Mouse (Mus musculus) left cerebral cortex, adult 2 months (tissue): ENCODE data around the gene Syt15. TPM values are rescaled to one million over a fixed set of nuclear protein-coding genes. Genes with fewer than 3 reads are reported as not detected.
A peak's percentile ranks its signal among the peaks of the same experiment; 100 is the strongest.

Source experiments
- DNase-seq, 2 experiments: peaks; one replicate each; pipeline ENCODE4 v3.0.0; 2021 to 2022; ENCODE audit warnings: low spot score in 2 of 2, mixed read lengths in 1 of 2; ENCODE audit errors: extremely low spot score in 1 of 2
- H3K27ac ChIP-seq: fragments of 200-600 bp; 2 replicates; pipeline ENCODE4 v1.8.1; 2022
- H3K4me3 ChIP-seq: fragments of 200-600 bp; 2 replicates; pipeline ENCODE4 v1.8.1; 2022
- CTCF ChIP-seq: fragments of 200-600 bp; IDR thresholded peaks from 2 replicates; pipeline ENCODE4 v1.8.1; 2022; ENCODE audit warnings: antibody characterized with exemption, mild to moderate bottlenecking, moderate library complexity
- intact Hi-C: fragments of 180-260 bp; cut with DNase I; formaldehyde crosslinking; loops from one replicate; pipeline ENCODE4 v1.15.1; 2025
- long read RNA-seq, 2 experiments: library from polyadenylated mRNA; stranded (forward); transcript quantifications; one replicate each; pipeline ENCODE4 v2.0.0; 2021; ENCODE audit warnings: borderline mapping rate in 2 of 2
- total RNA-seq, 2 experiments: library from RNA; stranded (reverse); gene quantifications; 2 replicates each; pipeline ENCODE4 v1.2.3; 2021

Syt15 gene
- under 1 TPM; 0.28 to 0.29 TPM for total RNA-seq
- long read RNA-seq, experiment 1, result 0 reads
- long read RNA-seq, experiment 2, result 0 reads

DNA sequence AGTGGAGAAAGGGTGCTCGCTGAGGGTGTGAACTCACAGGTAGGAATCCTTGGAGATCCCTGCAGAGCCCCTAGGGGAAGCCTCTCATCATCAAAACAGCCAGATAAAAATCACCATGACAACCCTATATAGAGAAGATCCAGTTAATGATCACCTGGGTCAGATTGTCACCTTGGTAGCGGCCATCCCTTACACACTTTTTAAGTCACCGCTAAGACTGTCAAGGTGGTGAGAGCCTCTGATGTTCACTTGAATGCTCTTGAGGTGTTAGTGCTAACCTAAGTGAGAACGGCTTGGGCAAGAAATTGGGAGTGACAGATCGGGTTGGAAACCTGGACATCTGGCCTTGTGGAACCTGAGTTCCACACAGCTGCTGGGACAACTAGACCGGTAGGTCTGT lies at the start of gene Syt15:
Syt15 (plus strand) TSS at position 301 of the 400 bp plus-strand sequence.
- DNase-seq, result no peak
- intact Hi-C loops, result no loop called here
- no peak within 1 kb of the TSS for H3K27ac ChIP-seq
- no peak within 1 kb of the TSS for H3K4me3 ChIP-seq
- no peak for TF ChIP-seq CTCF

DNA sequence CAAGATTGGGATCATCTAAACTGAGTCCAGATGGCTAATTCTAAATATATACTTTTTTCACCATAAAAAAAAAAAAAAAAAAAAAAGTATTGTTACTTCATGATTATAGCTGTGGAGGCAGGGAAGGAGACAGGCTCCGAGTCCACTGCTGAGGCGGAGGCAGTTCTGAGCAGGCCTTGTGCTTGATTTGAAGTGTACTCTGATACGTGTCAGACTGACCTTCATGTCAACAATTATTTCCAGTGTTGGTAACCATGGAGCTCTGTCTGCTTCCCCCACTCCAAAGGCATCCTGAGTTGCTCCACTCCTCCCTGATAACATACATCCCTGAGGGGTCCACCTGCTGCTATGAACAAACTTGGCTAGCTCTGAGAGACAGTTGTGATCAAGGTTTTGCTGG lies 48.3 kb upstream of the Syt15 start:
- no peak for DNase-seq
- Histone ChIP-seq H3K27ac (no peak overlapping the region), H3K4me3 (no peak overlapping the region)
- no peak for TF ChIP-seq CTCF
- intact Hi-C loops, result no loop called here

DNA sequence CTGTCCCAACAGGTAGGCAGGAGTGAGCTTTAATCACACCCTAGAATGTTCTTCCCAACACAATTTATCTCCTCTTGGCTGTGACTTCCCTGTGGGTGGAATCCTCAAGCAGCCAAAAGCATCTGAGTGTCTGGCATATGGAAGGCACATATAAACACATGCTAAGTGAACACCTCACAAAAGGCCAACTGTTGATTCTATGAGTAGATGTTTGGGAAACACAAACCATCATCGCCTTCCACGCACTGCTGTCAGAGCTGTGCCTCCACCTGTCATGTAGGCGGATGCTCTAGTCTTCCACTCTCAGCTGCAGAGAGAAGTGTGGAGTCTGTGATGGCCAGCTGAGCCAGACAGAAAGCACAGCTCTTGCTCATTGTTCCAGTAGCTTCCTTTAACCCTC lies 40.0 kb upstream of the Syt15 start:
- H3K27ac ChIP-seq, result no peak overlapping the region
- DNase-seq, result peak; percentile 48 to 51
- intact Hi-C loops, result no loop called here
- TF ChIP-seq CTCF, result no peak
- H3K4me3 ChIP-seq, result no peak overlapping the region

DNA sequence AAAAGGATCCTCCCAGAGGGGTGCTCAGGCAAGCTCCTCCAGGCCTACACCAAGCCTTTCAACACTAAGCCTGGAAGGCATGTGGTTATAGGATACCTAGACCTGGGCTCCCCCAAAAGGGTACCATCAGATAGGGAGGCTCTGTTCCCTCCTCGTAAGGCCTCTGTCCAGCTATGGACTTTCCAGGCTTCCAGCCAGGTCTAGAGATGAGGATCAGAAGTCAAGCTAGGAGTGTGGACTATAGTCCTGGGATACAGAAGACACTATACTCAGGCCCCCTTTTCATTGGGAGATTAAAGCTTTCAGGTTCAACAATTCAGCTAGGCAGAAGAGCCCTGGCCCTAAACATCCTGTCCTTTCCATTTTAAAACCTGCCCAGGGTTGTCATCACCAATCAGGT lies 36.3 kb upstream of the Syt15 start:
- Histone ChIP-seq H3K4me3 (no peak overlapping the region), H3K27ac (no peak overlapping the region)
- intact Hi-C loops, result no loop called here
- no peak for TF ChIP-seq CTCF
- no peak for DNase-seq

DNA sequence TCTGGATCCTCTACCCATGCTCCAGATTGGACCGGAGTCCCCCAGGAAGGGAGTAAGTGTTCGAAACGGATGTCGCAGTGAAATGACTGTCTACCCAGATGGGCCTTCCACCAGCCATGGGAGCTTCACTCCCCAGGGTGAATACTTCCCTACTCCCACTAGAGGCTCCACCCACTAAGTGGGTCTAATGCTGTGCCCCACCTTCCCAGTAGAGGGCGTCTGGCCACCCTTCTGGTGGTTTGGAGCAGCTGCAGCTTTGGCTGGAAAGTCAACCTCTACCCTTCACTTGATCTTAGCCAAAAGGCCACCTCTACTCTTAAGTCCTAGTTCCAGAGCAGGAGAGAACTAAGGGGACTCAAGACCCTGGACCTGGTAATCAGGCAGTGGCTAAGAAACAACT lies 30.8 kb upstream of the Syt15 start:
- peak; percentile 65 for TF ChIP-seq CTCF
- intact Hi-C loops, result no loop called here
- peak; percentile 21 to 43 for DNase-seq
- no peak overlapping the region for H3K27ac ChIP-seq
- H3K4me3 ChIP-seq, result no peak overlapping the region

DNA sequence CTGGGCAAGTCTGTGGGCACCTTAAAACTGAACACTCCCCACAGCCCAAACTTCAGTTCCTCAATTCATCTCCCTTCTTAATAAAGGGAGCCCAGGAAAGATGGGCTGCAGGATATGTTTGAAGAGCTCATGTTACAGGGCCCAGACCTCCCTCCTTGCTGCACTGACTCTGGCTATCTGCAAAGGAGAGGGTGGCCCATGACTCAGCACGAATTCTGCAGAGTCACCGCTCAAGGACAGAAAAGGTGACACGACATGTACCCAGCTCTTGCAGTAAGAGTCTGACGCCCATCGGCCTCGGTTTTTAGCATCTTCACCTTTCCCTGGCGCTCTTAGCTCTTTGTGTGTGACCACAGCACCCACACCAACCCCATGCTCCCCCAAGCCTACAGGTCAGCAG lies 29.0 kb upstream of the Syt15 start:
- no peak overlapping the region for H3K4me3 ChIP-seq
- TF ChIP-seq CTCF, result no peak
- intact Hi-C loops, result no loop called here
- no peak overlapping the region for H3K27ac ChIP-seq
- DNase-seq, result no peak

DNA sequence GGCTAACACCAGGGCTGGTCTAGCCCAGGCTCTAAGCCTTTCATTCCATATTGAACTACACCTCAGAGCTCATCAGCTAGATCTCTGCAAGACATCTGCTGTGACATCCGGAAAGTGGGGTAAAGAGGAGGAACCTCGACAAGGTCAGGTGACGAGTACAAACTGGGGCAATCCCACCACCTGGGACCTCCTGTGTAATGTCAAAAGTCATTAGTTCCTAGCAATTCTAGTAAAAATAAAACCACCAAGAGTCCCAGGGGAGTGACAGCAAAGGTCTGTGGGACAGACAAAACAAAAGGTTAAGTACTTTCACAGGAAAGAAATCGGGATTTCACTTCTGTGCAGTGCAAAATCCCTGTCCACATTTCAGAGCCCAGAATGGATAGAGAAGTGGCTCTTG lies 25.5 kb upstream of the Syt15 start:
- H3K4me3 ChIP-seq, result no peak overlapping the region
- H3K27ac ChIP-seq, result no peak overlapping the region
- intact Hi-C loops, result no loop called here
- no peak for TF ChIP-seq CTCF
- DNase-seq, result no peak

DNA sequence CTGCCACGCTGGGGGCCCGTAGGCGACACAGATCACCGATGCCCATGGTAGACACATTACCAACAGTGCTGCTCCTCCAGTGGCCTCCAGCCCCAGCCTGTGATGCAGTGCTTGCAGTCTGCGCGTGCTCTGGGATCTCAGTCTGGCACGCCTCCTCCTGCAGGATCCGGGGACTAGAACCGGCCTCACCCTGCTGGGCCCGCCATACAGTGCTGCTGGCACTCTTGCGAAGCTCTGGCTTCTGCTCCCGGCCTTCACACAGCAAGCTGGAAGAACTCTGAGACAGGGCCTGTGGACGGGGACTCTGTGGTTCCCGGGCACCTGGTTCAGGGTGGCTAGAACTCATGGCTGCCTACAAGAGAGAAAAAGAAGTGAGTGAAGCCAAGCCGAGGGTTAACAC lies 23.9 kb upstream of the Syt15 start:
- TF ChIP-seq CTCF, result no peak
- intact Hi-C loops, result no loop called here
- no peak overlapping the region for H3K27ac ChIP-seq

DNA sequence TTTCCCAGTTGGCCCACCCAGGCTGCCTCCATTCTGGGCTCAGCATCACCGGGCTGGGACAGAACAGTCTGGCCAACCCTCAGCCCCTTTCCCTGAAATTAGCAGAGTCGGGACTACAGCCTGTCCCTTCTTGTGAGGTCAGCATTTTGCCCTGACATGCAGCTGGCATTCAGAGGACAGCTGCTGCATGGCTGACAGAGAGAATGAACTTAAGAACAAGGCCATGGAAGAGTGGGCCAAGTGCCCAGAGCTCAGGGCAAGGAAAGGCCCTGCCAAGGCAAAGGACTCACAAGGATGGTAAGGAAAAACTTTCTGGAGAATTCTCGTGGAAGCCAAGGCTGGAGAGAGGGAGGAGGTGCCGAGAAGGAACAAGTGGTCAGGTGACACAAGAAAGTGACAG lies 22.7 kb upstream of the Syt15 start:
- intact Hi-C loops, result no loop called here
- H3K27ac ChIP-seq, result no peak overlapping the region
- no peak for DNase-seq
- no peak overlapping the region for H3K4me3 ChIP-seq
- TF ChIP-seq CTCF, result no peak

More for the DNA sequence above, 23.9 kb upstream of the Syt15 start:
- H3K4me3 ChIP-seq, result no peak overlapping the region
- no peak for DNase-seq

DNA sequence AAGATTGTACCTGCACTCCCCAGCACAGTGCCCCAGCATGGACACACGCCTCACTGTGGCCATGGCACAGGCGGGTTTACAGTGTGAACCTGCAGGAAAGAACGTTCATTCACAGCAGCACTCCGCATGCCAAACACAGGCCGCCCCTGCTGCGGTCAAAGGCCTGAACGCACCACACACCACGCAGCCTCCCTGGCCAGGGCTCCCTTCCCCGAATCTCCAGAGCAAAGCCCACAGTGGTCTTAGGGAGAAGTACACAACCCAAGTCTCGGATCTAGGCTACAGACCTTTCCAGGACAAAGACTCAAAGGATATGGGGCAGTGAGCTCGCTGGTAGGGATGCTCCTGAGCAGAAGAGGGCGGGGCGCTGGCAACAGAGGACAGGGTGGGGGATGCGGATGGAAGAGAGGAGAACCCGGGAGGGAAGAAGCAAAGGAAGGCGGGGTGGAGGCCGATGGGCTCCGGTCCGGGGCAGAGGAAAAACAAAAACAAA lies 18.6 kb upstream of the Syt15 start:
- intact Hi-C loops, result no loop called here
- H3K27ac ChIP-seq, result no peak overlapping the region
- TF ChIP-seq CTCF, result no peak
- peak in 1 of 2 experiments; percentile 18 for DNase-seq
- H3K4me3 ChIP-seq, result peak overlapping the region; percentile 64

DNA sequence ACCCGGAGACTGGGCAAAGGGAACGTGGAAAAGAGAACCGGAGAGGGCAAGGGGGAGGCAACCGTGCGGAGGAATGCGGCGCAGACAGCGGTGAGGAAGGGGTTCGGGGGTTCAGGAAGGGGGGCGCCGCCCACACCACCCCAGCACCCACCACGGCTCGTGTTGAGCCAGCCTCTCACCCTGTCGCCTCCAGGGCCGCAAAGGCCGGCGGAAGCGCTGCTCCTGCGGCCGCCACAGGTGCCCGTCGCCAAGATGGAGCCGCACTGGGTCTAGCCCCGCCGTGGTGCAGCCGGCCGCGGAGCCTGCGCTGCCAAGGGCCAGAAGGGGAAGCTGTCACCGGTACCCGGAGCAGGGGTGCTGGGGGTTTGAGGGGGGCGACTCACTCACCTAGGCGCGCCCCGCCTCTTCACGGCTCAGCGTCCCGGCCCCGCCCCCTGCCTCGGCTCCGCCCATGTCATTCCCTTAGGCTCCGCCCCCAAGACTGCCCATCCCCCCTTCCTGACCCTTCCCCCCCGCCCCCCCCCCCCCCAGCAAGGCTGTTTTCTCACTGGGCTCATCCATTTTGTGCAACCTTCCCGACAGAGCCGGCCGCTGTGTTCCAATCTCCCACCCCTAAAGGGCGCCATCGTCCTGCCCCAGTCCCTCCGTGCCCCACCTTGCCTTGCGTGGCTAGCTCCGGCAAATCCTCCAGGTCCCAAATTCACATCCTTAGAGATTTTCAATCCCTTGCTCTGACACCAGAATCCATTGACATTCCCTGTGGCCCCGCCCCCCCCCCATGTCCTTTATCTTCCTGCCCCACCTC lies 18.0 kb upstream of the Syt15 start, which contains the start of gene Gprin2:
Gprin2 (minus strand) TSS at position 423 of the 805 bp plus-strand sequence.
- DNase-seq, result peak; percentile 19 to 41
- Histone ChIP-seq H3K27ac (no peak within 1 kb of the TSS), H3K4me3 (peak within 1 kb of the TSS; percentile 64)
- intact Hi-C loops, result no loop called here
- TF ChIP-seq CTCF, result no peak

DNA sequence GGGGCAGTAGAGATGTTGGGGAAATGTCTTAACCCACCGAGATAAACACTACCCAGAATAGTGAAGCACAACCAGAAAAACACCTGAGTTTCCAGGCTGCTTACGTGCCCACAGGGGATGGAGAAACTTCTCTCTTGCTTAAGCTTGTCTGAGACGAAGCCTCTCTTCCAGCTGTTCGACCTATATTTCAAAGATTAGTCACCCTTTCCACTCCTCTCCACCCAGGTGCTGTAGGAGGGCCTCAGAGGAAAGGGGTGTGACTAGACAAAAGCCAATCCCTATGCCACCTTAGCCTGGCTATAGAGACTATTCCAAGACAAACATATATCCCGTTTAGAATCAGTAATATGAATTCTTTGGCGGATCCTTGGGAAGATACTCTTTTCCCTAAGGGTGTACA lies 11.4 kb upstream of the Syt15 start:
- no peak for TF ChIP-seq CTCF
- no peak for DNase-seq
- Histone ChIP-seq H3K27ac (no peak overlapping the region), H3K4me3 (no peak overlapping the region)
- intact Hi-C loops, result loop anchor here (1.0 kb wide), 1 partner anchor 128 kb away; no protein-coding TSS in a partner anchor

DNA sequence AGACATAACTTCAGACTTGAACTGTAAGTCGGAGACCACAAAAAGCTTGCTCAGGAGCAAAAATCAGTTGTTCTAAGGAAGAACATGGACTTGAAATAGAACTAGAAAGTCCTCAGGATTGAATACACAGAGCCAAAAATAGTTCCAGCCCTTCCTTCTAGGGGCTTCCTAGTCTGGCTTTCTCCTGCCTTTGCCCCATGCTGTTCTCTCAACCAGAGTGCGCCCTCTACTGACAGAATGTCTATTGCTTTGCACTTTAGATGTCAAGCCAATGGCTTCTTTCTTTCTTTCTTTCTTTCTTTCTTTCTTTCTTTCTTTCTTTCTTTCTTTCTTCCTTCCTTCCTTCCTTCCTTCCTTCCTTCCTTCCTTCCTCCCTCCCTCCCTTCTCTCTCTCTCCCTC lies 10.7 kb upstream of the Syt15 start:
- DNase-seq, result peak in 1 of 2 experiments; percentile 34
- TF ChIP-seq CTCF, result peak; percentile 71
- Histone ChIP-seq H3K4me3 (no peak overlapping the region), H3K27ac (no peak overlapping the region)
- intact Hi-C loops, result loop anchor here (1.0 kb wide), 1 partner anchor 128 kb away; no protein-coding TSS in a partner anchor
